Mouse (Mus musculus) right cerebral cortex, postnatal 10 days (tissue): ENCODE measurements around the gene Mst1.

ENCODE experiments used
- DNase-seq, 2 experiments: peaks; one replicate each; pipeline ENCODE4 v3.0.0; 2021; ENCODE audit warnings: low spot score in 2 of 2

The Mst1 gene

DNA sequence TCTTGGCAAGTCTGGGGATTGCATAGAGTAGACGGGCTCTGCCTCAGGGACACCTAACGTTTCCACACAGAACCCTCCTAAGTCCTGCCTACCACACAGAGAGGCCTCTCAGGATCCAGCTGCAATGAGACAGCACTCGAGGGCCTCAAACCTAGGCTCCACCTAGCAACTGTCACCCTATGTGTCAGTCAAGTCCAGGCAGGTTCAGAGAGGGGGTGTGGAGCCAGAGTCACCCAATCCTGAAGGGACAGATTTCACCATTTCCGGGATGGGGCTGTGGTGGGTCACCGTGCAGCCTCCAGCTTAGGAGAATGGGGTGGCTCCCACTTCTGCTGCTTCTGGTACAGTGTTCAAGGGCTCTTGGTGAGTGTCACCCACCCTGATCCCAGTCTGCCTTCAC is at the start of gene Mst1:
Mst1 (plus strand) TSS at position 269 of the 400 bp plus-strand sequence.
- DNase-seq = no peak

DNA sequence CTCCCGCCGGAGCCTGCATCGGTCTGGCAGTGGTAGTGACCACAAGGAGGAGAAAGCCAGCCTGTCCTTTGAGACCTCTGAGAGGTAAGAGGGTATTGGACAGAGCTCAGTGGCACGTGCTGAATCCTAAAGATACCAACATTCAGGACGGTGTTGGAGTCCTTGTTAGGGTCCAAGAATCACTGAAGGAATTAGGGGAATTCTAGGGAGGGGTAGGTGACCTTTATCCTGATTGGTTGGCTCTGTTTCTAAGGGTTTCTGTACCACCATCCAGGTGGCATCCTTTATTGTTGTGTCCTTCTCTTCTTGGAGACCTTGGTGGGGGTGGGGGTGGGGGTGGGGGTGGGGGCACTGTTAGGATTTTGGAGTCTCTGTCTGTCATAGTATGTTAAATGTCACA is 48.1 kb upstream of the Mst1 start:
- no peak for DNase-seq

DNA sequence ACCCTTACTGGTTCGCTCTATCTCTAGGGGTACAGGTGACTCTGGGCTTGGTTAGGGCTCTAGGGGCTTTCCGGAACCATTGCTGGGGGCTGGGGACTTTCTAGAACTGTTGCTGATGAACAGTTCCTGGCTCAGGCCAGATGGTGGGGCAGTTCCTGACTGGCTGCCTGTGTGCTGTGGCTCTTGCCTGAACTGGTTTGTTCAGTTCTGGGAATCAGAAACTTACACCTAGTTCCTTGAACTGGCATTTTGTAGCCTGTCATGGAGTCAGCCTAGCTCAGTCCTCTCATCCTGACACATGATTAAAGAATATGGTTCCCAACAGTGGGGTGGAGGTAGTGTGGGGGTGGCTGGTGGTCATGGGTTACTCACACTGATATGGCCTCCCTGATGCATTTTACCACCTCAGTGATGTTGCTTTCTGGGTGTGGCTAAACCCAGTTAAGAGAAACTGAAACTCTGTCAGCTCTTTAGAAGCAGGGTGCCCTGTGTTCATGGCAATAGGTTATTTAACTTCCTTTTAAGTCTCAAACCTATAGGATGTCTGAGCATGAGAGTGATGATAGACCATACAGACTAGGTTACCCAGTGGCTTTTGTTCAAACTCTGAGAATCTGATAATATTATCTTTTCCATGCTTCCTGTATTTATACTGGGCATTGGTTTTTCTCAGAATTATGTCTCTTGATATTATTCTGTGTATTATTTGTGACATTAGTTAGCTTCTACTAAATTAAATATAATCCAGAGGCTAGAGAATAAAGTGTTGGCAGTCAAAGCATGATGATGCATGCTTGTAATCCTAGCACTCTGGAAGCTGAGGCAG is 44.7 kb upstream of the Mst1 start:
- peak in 1 of 2 experiments; percentile 15 for DNase-seq

GRCm38 (mm10) chr9:108044751-108045492 is 35.3 kb upstream of the Mst1 start:
- no peak for DNase-seq

- no peak for DNase-seq
Observed at GRCm38 (mm10) chr9:108046582-108046981, 33.7 kb upstream of the Mst1 start.

GRCm38 (mm10) chr9:108047601-108048565 is 32.4 kb upstream of the Mst1 start:
- no peak for DNase-seq

DNA sequence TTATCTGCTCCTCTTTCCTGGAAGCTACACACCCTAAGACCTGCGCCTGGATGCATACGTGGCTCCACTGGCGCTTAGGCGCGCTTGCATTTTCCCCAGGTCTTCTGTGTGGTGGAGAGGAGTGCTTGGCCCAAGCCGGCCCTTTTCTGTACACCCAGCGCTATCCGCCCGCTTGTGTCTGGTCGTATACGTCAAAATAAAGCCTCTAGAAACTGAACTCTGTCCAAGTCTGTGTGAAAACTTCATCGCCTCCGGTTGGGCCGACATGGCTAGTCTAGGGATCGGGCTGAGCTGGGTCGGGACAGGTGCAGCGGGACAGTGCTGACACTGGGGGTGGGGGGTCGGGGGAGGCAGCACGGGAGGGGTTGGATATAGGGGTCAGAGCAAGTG is 31.7 kb upstream of the Mst1 start:
- DNase-seq = no peak

DNA sequence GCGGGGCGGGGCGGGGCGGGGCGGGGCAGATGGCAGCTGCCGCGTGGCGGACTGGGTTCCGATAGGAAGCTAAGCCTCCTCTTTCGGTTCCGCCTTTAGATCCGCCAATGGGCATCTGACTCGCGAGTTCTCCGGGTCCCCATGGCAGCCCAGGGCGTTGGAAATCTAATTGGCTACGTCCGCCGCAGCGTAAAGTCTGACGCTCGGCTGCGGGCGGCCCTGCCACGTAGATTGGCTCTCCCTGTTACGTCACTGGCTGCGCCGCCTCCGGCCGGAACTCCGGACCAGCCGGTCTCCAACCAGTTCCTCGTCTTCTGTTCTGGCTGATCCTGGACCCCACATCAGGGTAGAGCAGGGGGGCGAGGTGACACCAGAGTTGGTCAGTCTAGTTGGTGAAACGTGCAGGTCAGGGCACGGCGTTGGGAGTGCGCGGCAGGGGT is 31.2 kb upstream of the Mst1 start, which contains the start of gene Gmppb:
Gmppb (plus strand) TSS at position 227 of the 440 bp plus-strand sequence.
- peak; percentile 98 to 99 for DNase-seq

- peak in 1 of 2 experiments; percentile 32 for DNase-seq
Observed at GRCm38 (mm10) chr9:108049561-108050251, 30.5 kb upstream of the Mst1 start.

DNA sequence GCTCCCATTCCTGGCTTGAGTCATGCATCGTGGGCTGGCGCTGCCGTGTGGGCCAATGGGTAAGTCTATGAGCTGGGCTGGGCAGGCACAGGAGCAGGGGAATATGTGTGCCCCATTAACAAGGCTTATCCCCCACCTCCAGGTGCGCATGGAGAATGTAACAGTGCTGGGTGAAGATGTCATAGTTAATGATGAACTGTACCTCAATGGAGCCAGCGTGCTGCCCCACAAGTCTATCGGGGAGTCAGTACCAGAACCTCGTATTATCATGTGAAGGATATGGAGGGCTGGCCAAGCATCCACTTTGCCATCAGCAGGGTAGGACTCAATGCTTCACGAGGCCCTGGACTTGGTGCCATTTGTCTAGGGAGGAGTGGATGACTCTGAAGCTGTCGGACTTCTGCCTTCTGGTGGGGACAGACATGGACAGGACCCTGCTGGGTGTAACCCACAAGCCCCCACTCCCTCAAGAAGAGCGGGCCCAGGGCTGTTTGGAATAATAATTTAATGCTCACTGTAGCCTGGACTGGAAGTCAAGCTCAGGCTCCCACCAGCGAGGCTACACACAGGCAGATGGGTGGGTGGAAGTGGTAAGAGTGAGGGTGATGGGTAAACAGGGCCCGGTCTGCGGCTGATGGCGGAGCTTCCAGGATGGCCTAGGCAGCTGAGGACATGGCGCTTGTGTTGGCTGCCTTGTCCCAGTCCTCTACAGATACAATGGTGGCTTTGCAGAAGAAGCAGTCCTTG is 28.9 kb upstream of the Mst1 start:
- no peak for DNase-seq

DNA sequence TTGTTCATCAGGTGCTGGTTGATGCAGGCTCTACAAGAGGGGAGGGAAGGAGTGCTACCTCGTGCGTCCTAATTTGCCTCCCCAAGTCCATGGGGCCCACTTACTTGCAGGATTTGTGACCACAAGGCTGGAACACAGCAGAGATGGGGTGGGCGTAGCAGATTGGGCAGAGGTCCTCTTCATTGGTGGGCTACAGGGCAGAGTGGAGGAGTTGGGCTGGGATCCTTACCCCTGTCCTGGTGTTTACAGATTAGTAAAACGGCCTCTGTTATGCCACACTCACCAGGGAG is 28.4 kb upstream of the Mst1 start:
- DNase-seq = no peak

DNA sequence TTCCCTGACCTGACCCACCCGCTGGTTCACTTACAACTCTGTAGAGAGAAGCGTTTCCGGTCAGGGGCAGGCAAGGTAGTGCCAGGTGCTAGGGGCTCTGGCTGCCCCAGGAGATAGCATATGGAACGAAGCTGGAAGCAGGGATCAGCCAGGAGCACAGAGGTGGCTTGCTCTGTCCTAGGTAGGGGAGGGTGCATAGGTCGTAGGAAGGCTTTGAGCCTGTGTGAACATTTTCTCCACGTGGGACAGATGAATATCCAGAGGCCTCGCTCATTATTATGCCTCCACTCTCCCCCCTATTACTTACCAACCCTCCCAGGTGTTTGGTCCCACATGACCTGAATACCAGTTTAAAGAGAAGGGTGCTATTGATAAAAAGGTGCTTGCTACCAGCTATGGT is 27.8 kb upstream of the Mst1 start:
- no peak for DNase-seq

DNA sequence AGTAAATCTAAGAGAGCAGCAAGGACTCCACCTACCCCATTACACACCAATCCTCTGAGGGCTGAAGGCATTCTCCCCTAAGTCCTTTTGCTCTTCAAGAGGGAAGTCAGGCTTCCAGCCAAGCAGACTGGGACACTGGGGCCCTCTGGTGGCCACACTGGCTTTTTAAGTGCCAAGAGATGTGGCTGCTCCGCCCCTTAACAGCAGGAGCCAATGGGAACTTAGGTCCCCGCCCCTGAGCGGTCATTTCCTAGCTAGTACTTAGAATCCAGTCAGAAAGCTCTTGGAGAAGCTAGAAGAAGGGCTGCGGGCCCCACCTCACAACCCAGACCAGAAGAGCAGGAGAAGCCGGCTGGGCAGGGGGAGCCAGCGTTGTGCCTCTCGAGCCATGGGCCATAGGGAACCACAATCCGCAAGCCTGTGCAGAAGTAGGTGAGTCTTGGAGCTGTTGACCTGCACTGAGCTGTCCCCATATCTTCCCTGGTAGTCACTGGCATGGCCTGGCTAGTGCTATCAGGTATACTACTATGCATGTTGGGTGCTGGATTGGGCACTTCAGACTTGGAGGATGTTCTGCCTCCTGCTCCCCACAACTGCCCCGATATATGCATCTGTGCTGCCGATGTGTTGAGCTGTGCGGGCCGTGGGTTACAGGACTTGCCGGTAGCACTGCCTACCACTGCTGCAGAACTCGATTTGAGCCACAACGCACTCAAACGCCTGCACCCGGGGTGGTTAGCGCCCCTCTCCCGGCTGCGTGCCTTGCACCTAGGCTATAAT is 27.2 kb upstream of the Mst1 start, which contains the start of gene Amigo3:
Amigo3 (plus strand) TSS at position 275 of the 780 bp plus-strand sequence.
- DNase-seq = peak; percentile 97

DNA sequence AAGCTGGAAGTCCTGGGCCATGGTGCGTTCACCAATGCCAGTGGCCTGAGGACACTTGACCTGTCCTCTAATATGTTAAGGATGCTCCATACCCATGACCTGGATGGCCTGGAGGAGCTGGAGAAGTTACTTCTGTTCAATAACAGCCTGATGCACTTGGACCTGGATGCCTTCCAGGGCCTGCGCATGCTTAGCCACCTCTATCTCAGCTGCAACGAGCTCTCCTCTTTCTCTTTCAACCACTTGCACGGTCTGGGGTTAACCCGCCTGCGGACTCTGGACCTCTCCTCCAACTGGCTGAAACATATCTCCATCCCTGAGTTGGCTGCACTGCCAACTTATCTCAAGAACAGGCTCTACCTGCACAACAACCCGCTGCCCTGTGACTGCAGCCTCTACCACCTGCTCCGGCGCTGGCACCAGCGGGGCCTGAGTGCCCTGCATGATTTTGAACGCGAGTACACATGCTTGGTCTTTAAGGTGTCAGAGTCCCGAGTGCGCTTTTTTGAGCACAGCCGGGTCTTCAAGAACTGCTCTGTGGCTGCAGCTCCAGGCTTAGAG is 26.5 kb upstream of the Mst1 start:
- DNase-seq = no peak

DNA sequence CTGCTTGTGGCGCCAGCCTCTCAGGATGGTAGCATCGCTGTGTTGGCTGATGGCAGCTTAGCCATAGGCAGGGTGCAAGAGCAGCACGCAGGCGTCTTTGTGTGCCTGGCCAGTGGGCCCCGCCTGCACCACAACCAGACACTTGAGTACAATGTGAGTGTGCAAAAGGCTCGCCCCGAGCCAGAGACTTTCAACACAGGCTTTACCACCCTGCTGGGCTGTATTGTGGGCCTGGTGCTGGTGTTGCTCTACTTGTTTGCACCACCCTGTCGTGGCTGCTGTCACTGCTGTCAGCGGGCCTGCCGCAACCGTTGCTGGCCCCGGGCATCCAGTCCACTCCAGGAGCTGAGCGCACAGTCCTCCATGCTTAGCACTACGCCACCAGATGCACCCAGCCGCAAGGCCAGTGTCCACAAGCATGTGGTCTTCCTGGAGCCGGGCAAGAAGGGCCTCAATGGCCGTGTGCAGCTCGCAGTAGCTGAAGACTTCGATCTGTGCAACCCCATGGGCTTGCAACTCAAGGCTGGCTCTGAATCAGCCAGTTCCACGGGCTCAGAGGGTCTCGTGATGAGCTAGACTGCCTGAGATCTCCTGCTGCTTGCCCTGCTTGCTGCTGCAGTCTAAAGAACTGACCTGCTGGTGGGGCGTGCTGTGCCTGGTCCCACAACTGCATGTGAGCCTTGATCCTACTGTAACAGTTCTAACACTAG is 25.8 kb upstream of the Mst1 start:
- DNase-seq = no peak

GRCm38 (mm10) chr9:108055061-108055460 is 25.2 kb upstream of the Mst1 start:
- DNase-seq = no peak

DNA sequence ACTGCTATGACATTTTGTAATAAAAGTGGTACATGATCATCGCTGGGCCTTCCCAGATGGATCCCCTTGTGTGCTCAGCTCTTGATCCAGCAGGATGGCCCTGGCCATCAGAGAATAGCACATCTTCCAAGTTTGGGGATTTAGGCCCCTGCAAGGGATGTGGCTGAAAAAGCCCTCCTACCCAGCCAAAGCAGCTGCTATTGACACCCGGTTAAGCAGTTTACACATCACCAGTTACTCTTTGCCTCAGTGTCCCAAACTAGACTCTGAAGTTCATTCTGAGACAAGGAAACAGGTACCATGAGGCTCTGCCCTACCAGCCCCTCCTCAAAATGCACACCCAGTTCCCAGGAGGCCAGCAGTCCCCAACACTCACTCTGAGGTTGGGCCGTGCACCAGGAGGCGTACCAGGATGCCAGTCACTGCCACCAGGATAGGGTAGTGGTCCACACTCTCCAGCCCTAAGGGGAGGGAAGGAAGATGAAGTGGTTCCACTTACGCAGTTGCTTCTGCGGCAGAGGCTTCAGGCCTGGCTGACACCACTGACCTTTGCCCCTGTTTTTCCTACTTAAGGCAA is 24.5 kb upstream of the Mst1 start:
- no peak for DNase-seq
